Mouse (Mus musculus) right cerebral cortex, postnatal 4 days (tissue): ENCODE data around the gene Gna13.

Experiments used
- DNase-seq: peaks from one replicate; pipeline ENCODE4 v3.0.0-alpha.2; 2022

Gna13 gene

DNA sequence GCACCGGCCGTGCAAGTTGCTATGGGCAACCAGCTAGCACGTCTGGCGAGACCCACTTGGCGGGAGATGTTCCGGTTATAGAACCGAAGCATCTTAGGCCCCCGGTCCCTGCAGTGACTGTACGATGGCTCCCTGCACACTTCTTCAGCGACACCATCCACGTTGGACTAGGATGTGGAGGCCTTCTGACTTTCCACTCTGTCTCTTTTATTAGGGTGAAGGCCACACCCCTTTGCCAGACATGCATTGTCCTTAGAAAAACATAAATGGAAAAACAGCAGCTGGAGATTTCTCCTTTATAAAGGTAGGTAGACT is 63.6 kb downstream of the Gna13 start:
- no peak for DNase-seq

DNA sequence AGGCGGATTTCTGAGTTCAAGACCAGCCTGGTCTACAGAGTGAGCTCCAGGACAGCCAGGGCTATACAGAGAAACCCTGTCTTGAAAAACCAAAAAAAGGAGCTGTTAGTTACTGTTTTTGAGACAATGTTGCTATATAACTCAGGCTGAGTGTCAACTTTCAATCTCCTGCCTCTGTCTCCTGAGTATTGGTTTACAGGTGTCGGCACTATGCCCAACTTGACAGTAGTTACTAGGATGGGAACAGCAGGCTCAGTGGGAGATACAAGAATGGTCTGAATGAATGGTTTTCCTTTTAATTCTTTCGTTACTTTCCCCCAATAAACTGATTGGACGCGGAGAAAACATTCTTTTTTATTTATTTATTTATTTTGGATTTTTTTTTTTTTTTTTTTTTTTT is 64.7 kb downstream of the Gna13 start:
- DNase-seq = no peak

DNA sequence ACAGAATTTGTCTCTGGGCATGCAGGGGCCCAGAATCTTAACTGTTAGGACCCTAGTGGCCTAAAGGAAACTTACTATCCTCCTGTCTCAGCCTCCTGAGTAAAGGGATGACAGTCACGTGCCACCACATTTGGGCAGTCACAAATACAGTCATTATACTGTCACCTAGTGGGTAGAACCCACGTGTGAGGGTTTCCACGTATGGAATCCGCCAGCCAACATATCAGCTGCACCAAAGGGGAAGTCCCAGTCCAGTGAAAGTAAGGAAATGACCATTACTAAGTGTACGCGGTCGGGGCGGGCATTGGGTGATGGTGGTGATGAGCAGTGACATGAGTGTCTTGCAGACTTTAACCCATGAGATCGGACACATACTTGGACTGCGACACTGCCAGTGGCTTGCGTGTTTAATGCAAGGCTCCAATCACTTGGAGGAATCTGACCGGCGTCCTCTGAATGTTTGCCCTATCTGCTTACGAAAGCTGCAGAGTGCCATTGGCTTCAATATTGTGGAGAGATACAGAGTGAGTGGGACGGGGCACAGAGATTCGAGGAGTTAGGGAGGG is 71.7 kb downstream of the Gna13 start:
- no peak for DNase-seq

DNA sequence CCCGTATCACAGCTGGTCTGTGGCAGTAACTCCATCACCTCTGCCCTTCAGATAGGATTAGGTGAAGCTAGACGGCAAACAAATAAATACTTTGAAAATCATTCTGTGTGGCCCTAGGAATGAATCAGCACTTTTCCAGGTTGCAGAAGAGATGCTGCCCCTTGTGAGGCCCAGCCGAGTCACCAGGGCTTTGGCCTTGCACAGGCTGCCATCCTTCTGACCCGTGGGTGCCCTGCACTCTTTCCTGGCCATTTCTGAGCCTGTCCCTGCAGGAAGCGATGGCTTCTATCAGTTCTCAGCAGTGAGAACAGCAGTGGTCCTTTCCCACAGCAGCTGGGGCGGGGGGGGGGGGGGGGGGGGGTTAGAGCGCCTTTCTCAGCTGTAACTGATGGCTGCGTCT is 74.3 kb downstream of the Gna13 start:
- DNase-seq = no peak

DNA sequence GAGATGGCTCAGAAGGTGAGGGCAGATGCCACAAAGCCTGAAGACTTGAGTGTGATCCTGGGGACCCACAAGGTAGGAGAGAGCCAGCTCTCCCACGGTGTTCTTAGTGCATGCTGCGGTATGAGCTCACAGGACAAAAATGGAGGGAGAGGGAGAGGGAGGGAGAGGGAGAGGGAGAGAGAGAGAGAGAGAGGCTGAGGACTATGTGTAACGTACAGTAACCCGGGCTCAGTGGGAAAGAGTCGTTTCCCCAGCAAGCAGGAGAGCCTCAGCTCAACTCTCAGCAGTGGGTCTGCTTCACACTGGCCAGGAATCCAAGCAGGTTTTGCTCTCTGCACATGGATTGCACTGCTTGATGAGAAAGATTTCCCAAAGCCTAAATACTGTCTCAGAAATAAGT is 76.6 kb downstream of the Gna13 start:
- DNase-seq = no peak

DNA sequence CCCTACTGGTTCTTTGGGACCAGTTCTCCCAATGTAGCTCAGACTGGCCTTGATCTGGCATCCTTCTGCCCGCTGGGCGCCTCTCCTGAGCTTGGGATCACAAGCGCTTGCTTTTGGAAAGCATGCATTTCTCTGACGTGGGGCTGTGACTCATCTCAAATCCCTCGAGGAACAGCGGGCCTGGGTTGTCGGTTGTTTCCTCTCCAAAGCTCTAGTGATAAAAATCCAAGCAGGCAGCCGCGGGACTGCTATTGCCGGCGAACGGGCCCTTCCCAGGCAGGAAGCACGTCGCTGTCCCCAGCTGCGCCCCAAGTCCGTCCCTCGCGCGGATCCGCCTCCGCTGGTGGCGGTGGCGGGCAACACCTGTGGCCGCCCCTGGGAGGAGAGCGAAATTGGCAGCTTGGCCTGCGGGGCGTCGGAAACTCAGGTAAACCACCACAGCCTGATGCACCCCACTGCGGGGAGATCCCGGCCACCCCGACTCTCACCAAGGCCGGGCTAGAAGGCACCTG is 77.3 kb downstream of the Gna13 start:
- DNase-seq = peak; percentile 61

DNA sequence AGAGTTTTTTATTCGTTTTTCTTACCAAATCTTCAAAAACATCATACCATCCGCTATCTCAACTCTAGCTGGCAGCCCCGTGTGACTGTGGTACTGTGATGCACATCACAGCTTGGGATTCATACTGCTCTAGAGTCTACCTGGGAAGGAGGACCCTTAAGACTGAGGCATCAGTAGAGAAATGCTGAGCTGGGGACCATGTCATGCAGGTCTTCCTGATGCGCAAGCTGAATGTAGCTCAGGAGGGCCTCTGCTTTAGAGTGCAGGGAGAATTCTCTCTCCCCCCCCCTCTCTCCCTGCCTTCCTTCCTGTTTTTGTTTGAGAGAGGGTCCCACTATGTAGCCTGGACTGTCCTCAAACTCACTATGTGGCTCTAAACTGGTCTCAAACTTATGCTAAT is 78.0 kb downstream of the Gna13 start:
- DNase-seq = no peak

DNA sequence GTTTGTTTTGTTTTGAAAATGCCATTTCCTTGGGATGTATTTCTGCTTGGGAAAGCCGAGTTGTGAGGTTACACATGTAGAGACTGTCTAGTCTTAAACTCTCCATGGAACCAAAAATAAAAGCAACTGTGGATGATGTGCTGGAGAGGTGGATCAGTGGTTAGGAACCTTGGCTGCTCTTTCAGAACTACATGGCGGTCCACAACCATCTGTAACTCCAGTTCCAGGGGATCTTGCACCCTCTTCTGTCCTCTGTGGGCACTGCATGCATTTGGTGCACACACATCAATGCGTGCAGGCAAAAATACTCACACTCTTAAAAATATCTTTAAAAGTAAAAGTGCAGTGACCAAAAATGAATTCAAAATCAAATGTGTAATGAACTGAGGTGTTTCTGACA is 78.5 kb downstream of the Gna13 start:
- no peak for DNase-seq

DNA sequence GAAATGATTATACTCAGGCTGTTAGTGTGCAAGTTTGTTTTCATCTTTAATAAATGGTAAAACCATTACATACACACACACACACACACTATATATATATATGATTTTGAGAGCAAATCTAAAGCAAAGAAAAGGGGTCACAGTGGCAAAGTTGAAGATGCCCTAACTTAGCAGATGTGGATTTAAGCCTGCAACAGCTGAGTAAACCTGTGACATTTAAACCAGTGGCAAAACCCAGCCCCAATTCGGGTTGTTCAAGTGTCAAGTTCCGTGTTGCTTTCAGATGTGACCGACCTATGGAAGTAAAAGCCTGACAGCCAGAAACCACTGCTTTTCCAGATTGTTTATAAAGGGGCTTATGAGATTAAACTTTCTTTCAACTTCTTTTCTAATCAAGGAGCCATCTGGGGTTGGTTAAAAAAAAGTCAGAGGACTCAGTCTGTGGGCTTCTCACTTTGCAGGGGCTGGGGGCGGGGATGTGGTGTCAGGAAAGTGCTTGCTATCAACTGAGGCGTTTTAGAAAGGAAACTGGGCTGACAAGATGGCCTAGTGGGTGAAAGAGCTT is 79.6 kb downstream of the Gna13 start:
- DNase-seq = no peak

DNA sequence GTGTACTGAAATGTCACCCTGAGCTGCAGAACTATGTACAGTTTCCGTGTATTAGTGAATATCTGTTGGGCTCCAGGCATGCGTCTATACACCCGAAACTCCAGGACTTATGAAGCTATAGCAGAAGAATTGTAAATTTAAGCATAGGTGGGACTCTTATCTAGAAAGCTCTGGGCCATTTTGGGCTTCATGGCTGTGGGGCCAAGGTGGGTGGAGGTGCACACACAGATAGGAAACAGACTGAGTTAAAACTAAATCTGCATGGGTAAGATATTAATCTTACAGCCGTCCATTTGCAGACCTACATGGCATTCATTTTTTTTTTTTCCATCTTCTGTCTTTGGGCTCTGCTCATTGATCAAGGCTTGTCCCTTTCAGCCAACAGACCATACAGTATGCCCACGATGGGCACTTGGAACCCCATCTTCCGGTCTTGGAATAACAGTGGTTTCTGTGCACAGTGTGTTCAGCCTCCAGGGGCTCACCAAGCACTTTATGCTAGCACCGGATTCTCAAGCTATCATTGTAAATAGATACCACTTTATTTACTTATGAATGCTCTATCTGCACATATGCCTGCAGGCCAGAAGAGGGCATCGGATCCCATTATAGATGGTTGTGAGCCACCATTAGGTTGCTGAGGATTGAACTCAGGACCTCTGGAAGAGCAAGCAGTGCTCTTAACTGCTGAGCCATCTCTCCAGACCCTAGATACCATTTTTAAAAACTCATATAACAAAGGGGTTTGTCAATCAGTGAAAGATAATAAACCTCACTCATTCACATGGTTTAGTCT is 81.0 kb downstream of the Gna13 start:
- DNase-seq = no peak

DNA sequence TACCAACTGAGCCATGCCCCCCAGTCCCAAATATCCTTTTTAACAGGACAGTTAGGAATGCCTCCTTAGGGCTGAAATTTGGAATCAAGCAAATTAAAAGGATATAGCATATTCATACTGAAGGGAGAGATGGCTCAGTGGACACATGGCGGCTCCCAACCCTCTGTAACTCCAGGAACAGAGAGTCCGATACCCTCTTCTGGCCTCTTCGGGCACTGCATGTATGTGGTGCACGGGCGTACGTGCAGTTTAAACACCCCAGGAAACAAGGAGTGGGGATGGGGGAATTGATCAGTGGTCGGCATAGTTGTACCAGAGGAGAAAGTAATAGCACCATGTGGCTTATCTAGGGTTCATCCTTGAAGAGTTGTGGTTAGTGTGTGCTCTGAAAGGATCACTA is 82.0 kb downstream of the Gna13 start:
- DNase-seq = no peak

DNA sequence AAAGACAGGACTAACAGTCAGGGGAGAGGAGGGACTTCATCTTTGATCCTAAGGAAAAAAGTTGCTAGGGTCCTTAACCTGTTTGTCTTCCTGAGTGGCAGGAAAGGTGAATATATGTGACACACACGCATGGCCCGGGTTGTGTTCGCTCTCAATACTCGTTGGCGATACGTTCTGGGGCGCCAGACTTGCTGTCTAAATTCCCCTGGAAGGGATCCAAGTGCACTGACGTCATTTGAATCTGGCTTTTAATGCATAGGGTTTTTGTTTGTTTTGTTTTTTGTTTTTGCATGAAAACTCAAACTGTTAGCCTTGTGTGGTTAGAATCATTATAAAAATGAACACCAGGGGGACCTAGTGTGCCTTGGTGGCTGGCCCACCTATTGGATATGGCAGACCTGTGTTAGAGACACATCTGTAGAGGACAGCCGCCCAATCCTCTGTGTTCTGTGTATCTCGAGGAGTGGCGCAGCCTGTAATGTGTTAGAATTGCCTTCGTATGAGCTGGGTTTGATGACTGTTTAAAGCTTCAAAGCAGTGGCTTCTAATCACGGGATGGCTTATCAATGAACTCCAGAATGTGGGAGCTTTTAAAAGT is 82.9 kb downstream of the Gna13 start:
- DNase-seq = no peak
